Mouse (Mus musculus): ENCODE results near the gene Nek8. TPM values are rescaled to one million over a fixed set of nuclear protein-coding genes. Genes with fewer than 3 reads are reported as not detected.
"Not testable (repeated sequence)": the region's sequence is repeated elsewhere in the genome, so short reads cannot be mapped to it uniquely, and the experiment has no call there.

Nek8 gene
- total RNA-seq, 1 experiment from 2014 or later = 8.2 TPM

DNA sequence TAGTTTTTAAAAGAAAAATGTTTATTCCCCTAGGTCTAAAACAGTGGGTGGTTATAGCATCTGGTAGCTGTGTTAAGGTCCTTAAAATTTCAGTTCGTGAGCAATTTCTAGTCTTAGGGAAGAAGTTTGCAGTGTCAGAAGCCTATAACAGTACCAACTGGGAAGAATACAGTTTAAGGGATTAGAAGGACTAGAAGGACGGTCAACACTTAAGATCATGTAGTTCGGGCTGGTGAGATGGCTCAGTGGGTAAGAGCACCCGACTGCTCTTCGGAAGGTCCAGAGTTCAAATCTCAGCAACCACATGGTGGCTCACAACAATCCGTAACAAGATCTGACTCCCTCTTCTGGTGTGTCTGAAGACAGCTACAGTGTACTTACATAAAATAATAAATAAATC, 8.2 kb upstream of the Nek8 start:
- not testable (repeated sequence) for ATAC-seq (replicated peaks; ENCODE audit: low read depth, poor library complexity, severe bottlenecking)

GRCm38 (mm10) chr11:78183884-78184514, 7.5 kb upstream of the Nek8 start:
- ATAC-seq (replicated peaks; ENCODE audit: low read depth, poor library complexity, severe bottlenecking) = no peak

DNA sequence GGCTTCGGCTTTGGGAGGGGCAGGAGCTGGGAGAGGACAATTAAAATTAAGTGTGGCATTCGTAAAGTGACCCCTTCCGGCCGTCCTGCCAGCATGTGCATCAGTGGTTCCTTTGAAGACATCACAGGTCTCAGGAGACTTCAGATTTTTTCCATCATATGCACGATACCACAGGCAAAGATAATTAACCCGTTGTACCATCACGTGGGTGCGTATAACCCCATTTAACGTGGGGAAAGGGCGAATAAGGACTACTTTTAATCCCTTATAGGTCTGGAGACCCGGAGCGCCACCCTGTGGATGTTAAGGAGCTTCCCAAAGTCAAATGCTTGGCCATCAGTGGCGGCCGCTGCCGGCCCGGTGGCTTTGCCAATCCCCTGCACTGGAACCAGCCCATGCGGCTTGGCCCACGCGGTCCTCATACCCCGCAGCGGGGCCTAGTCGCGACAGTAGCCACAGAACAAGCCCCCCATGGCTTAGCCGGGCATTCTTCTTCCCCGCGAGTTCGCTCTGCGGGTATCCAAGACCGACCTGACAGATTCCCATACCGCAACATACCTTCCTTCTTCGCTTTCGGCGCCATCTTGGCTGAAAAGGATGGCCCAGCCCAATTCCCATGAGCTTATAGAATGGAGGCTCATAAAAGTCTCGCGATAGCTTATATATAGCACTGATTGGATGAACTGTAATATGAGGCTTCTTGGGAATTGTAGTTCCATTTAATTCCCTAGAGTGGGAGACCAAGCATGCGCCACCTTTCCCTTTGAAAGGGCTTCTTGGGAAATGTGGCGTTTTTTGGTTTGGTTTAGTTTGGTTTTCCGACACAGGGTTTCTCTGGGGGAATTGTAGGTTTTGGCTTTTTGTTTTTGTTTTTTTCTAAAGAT, 6.7 kb upstream of the Nek8 start, which contains the start of gene Rpl23a:
Gene Rpl23a (minus strand): TSS at position 624 of the 884 bp plus-strand sequence.
- ATAC-seq (replicated peaks; ENCODE audit: low read depth, poor library complexity, severe bottlenecking) = peak; percentile 86

DNA sequence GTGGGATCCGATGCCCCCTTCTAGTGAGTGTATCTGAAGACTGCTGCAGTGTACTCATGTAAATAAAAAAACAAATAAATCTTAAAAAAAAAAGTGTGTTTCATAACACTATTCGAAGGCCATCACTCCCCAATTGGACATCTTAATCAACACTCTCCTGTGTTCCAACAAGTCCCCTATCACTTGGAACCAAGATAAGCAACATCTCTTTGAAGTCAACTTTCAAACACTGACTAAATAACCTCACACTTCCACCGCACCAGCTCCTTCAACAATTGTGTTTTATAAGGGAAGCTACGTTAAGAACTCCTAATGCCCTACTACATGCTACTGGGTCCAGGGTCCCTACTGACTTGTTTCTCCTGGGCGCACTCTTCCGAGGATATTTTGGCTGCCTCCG, 6.0 kb upstream of the Nek8 start:
- no peak for ATAC-seq (replicated peaks; ENCODE audit: low read depth, poor library complexity, severe bottlenecking)

- no peak for ATAC-seq (replicated peaks; ENCODE audit: low read depth, poor library complexity, severe bottlenecking)
Observed at GRCm38 (mm10) chr11:78181830-78182357, 5.4 kb upstream of the Nek8 start.

DNA sequence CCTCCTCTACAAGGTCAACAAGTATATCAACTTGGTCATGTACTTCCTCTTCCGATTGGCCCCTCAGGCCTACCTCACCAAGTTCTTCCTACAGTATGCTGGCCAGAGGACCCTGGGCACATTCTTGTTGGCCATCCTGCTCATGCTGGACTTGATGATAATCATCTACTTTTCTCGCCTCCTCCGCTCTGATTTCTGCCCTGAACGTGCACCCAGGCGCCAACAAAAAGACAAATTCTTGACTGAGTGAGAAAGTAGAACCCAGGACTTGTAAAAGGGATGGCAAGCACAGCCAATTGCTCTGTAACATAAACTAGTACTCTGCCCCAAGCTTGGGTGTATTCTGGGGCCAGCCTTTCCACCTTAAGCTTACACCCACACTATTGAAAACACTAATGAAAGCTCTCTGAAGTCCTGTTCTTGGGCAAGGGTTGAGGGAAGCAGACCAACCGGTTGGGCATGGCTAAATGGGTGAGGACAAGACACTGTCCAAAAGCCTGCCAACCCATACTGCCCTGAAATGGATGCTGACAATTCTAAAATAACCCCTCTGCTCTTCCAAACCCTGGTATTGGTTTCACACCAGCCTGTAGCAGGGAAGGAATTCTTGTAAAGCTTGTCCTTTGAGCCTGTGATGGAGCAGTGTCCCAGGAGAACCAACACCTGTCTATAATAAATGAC, 3.7 kb upstream of the Nek8 start:
- no peak for ATAC-seq (replicated peaks; ENCODE audit: low read depth, poor library complexity, severe bottlenecking)

DNA sequence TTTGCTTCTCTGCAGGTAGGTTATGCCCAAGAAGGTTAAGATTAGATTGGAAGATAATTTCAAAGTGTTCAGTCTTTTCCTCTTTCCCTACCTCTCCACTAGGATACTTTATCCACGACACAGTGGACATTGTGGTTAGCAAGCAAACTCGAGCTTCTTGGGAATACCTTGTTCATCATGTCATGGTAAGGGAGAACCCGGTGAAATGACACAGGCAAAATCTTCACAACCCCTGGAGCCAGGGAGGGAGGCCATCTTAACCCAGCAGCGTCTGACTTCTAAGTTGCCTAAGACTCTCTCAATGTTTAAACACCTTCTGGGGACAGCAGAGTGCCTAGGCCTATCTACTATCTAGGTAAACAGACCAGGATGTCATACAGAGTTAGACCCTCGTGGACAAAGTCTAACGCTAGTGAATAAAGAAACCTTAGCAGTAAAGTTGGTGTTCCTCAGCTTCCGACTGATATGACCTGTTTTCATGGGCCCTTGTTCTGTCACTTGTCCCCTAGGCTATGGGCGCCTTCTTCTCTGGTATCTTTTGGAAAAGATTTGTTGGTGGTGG, 3.0 kb upstream of the Nek8 start:
- ATAC-seq (replicated peaks; ENCODE audit: low read depth, poor library complexity, severe bottlenecking) = no peak

- ATAC-seq (replicated peaks; ENCODE audit: low read depth, poor library complexity, severe bottlenecking) = no peak
Observed at GRCm38 (mm10) chr11:78178859-78179437, 2.5 kb upstream of the Nek8 start.

DNA sequence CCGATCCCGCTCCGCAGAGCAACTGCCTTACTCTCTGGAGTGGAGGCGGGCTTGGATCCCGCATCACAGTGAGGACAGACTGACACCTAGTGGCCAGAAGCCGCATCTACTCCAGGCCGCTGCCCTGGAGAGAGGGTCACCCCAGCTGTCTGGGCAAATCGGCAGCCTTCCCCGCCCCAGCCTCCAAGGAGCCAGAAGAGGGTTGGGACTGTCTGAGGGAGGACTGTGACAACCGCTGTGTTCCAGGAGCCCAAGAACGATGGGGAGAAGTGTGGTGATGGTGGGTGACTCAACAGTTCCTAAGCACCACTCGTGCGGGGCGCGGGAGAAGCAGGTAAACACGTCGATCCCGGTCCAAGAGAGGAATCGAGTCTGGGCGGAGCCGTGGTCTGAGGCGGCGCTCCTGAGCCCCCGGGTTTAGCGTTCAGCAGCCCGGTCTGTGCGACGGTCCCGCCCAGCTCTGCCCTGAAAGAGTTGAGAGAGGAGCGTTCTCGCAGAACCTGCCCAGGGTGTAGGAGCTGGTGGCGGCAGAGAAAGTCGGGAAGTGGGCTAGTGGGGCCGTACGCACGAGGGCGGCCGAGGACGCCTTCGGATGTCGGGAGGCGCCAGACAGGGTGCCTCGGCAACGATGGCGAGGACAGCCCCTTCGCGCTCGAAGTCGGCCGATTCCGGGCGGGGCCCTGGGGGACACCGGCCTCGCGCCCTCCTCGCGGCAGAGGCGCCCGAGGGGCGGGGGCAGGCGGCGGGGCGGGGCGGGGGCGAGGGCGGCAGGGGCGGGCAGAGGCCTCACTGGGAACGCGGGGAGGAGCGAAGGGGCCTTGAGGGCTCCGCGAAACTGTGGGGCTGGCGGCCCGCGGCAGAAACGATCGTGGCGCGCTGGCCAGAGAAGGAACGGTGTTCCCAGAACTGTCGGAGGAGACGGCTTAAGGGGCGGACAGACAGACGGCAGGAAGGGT, 1.7 kb upstream of the Nek8 start:
- peak; percentile 66 for ATAC-seq (replicated peaks; ENCODE audit: low read depth, poor library complexity, severe bottlenecking)

GRCm38 (mm10) chr11:78177437-78177836, 962 bp upstream of the Nek8 start:
- 0 out of 2 replicates have a peak, but pooled peaks have one; percentile 15 for ATAC-seq (replicated peaks; ENCODE audit: low read depth, poor library complexity, severe bottlenecking)

- ATAC-seq (replicated peaks; ENCODE audit: low read depth, poor library complexity, severe bottlenecking) = no peak
Observed at GRCm38 (mm10) chr11:78176905-78177331, 443 bp upstream of the Nek8 start.

DNA sequence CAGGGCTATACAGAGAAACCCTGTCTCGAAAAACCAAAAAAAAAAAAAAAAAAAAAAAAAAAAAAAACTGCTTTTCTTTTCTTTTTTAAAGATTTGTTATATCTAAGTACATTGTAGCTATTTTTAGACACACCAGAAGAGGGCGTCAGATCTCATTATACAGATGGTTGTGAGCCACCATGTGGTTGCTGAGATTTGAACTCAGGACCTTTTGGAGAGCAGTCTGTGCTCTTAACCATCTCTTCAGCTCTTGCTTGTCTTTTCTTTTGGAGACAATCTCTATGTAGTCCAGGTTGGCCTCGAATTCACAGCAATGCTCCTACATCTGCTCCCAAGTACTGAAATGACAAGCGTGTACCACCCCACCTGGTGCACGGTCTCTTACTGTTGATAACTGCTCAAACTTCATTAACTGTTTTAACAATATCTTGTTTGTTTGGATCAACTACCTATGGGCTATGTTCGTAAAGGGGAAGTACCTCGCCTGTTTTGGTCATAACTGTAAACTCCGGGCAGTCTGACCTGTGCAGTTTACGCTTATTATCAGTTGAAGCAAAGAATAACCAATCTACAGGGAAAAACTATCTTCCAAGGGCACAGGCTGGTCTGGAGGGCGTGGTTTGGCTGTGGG, 589 bp downstream of the Nek8 start:
- ATAC-seq (replicated peaks; ENCODE audit: low read depth, poor library complexity, severe bottlenecking) = peak; percentile 60; the same call in 1 of the 2 replicates

DNA sequence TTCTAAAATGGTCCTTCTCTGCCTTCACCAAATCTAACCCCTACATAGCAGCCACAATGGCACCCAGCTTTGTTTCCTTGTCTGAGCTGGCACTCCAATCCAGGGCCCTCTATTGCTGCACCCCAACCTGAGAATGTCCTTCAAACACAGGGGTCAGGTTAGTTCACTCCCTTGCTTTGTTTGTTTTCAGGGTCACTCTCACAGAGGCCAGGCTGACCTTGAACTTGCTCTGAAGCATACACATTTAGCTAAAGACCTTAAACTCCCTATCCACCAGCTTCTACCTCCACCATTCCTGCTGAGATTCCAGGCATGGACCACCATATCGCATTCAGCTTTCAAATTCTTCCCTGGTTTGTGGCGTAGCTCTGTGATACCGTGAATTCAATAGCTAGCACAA, 2.0 kb downstream of the Nek8 start:
- ATAC-seq (replicated peaks; ENCODE audit: low read depth, poor library complexity, severe bottlenecking) = no peak

- ATAC-seq (replicated peaks; ENCODE audit: low read depth, poor library complexity, severe bottlenecking) = no peak
Observed at GRCm38 (mm10) chr11:78172748-78173383, 3.6 kb downstream of the Nek8 start.

DNA sequence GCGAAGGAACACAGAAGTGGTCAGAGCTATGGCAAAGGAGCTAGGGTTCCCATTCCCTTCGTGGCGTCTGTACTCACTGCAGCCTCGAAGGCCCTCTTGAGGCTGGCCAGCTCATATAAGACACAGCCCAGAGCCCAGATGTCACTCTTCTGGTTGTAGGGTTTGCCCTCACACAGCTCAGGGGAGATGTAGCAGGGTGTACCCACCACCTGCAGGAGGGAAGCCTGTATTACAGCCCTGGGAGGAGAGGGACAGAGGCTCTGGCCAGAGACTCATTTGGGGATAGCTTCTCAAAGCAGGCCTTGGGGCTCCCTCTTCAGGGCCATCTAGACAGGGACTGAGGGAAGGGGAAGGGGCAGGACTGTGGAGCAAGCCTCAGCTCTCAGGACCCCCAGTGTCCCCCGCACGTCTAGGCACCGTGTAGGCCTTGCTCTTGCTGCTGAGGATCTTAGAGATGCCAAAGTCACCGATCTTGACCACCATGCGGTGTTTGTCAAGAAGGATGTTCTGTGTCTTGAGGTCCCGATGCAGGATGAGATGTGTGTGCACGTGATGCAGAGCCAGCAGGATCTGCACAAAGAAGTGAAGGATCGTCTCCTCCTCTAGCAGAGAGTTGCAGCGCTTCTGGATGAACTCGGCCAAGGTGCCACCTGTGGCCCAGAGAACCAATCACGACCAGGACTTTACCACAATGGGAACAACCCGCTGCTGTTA, 4.3 kb downstream of the Nek8 start:
- no peak for ATAC-seq (replicated peaks; ENCODE audit: low read depth, poor library complexity, severe bottlenecking)

GRCm38 (mm10) chr11:78171328-78171727, 5.1 kb downstream of the Nek8 start:
- no peak for ATAC-seq (replicated peaks; ENCODE audit: low read depth, poor library complexity, severe bottlenecking)

- no peak for ATAC-seq (replicated peaks; ENCODE audit: low read depth, poor library complexity, severe bottlenecking)
Observed at GRCm38 (mm10) chr11:78170306-78170705, 6.2 kb downstream of the Nek8 start.
